Comparison of ENCODE assay signal across 9 mouse cellular contexts in genomic region chr15:82212752-82213063, GRCm38 (mm10). TPM values are rescaled to one million over a fixed set of nuclear protein-coding genes. Genes with fewer than 3 reads are reported as not detected.
DNase-seq lines count a peak whose midpoint lies in the region; ATAC-seq and TF ChIP-seq lines count a peak whose summit lies in the region.
"Had no signal": no experiment of that assay in that cellular context is flagged by ENCODE, and none has a peak within 500 bp of the region (broad histone marks: within the 10 kb centered on the region; RNA-seq: fewer than 3 reads in every experiment).

Gene Shisa8, minus strand, starts transcription at chr15:82212815.

- no peak for DNase-seq in frontal cortex, adult 2 months (ENCODE audit: extremely low spot score in 1 of 2, low spot score in 1 of 2)
- no peak for DNase-seq in frontal cortex, postnatal 10 days (ENCODE audit: low spot score in 2 of 2)
- DNase-seq in limb, embryonic 14.5 days (ENCODE audit: low spot score), result no peak
- DNase-seq in testis, postnatal 10 days (ENCODE audit: low spot score), result peak; percentile 70
- no peak for DNase-seq in right cerebral cortex, postnatal 10 days (ENCODE audit: low spot score in 2 of 2)
- no peak for DNase-seq in ovary, postnatal 10 days (ENCODE audit: low spot score)

- peaks cover 93% of the 10 kb centered on the region for H3K27me3 ChIP-seq in E14TG2a.4 (ENCODE audit: insufficient read depth, low read length)
- H3K27me3 ChIP-seq in embryonic facial prominence, embryonic 12.5 days, result peaks cover 95% of the 10 kb centered on the region
- peaks cover 83% of the 10 kb centered on the region for H3K27me3 ChIP-seq in limb, embryonic 14.5 days (ENCODE audit: control insufficient read depth, insufficient read depth, low read length)

- H3K9me3 ChIP-seq in E14TG2a.4 (ENCODE audit: low read length), result no peaks in the 10 kb centered on the region
- no peaks in the 10 kb centered on the region for H3K9me3 ChIP-seq in embryonic facial prominence, embryonic 12.5 days
- H3K9me3 ChIP-seq in limb, embryonic 14.5 days (ENCODE audit: control insufficient read depth, low read length), result no peaks in the 10 kb centered on the region

- ATAC-seq in embryonic facial prominence, embryonic 12.5 days (ENCODE audit: insufficient number of reproducible peaks, insufficient read depth, low FRiP score, low TSS enrichment), result no peak
- ATAC-seq in limb, embryonic 14.5 days (ENCODE audit: low FRiP score, low read depth), result peak; percentile 48; the same call in 1 of the 2 replicates

- H3K4me2 ChIP-seq in embryonic facial prominence, embryonic 12.5 days (replicated peaks), result peak within 1 kb of the TSS; percentile 85
- H3K4me2 ChIP-seq in limb, embryonic 14.5 days (replicated peaks; ENCODE audit: low read depth, low read length, severe bottlenecking), result peak within 1 kb of the TSS; percentile 88

- peaks cover 66% of the 10 kb centered on the region for H3K4me1 ChIP-seq in E14TG2a.4 (replicated peaks; ENCODE audit: low read depth, low read length)
- H3K4me1 ChIP-seq in embryonic facial prominence, embryonic 12.5 days, result peaks cover 31% of the 10 kb centered on the region
- peaks cover 17% of the 10 kb centered on the region; the same call in 1 of the 2 replicates for H3K4me1 ChIP-seq in limb, embryonic 14.5 days (ENCODE audit: control insufficient read depth, insufficient read depth, low read length)

- TF ChIP-seq POLR2A in limb, embryonic 14.5 days (IDR thresholded peaks at IDR 0.05; ENCODE audit: borderline replicate concordance, extremely low read depth, insufficient read depth, insufficient read length), result no peak

- peaks cover 7% of the 10 kb centered on the region; the same call in 1 of the 2 replicates for H3K36me3 ChIP-seq in E14TG2a.4 (ENCODE audit: insufficient read depth, low read length)
- no peaks in the 10 kb centered on the region for H3K36me3 ChIP-seq in embryonic facial prominence, embryonic 12.5 days
- no peaks in the 10 kb centered on the region for H3K36me3 ChIP-seq in limb, embryonic 14.5 days (ENCODE audit: control insufficient read depth, insufficient read depth, low read length)

- peak within 1 kb of the TSS; percentile 81 for H3K4me3 ChIP-seq in E14TG2a.4 (replicated peaks; ENCODE audit: low read length)
- peak within 1 kb of the TSS; percentile 41 for H3K4me3 ChIP-seq in embryonic facial prominence, embryonic 12.5 days
- peak within 1 kb of the TSS; percentile 46 for H3K4me3 ChIP-seq in limb, embryonic 14.5 days (replicated peaks; ENCODE audit: low read length)

- peak within 1 kb of the TSS; percentile 48 for H3K9ac ChIP-seq in embryonic facial prominence, embryonic 12.5 days
- peak within 1 kb of the TSS; percentile 50 for H3K9ac ChIP-seq in limb, embryonic 14.5 days (ENCODE audit: low read depth, low read length, severe bottlenecking)

- no peak within 1 kb of the TSS for H3K27ac ChIP-seq in embryonic facial prominence, embryonic 12.5 days
- no peak within 1 kb of the TSS for H3K27ac ChIP-seq in limb, embryonic 14.5 days (replicated peaks; ENCODE audit: low read depth, low read length)
- H3K27ac ChIP-seq: macrophage had no signal

- WGBS in embryonic facial prominence, embryonic 12.5 days, result 0% methylated on average over 14 of the region's 34 CpGs
- WGBS in limb, embryonic 14.5 days, result 0% methylated on average over 3 of the region's 34 CpGs

- TF ChIP-seq CTCF in E14TG2a.4 (conservative IDR thresholded peaks at IDR 0.05; ENCODE audit: low read length), result no peak

RNA-seq across cellular contexts. Expression of gene Shisa8, which starts in this region (rescaled TPM):
- 57.1 and 79.6 TPM in 2 replicates for polyA plus RNA-seq in frontal cortex, adult 2 months (2012; rRNA removed)
- polyA plus RNA-seq in embryonic facial prominence, embryonic 12.5 days (2016; fragmentation: Nextera tagmentation; extraction: Ambion mirVana), result 0.75 and 0.79 TPM in 2 replicates
- polyA plus RNA-seq in limb, embryonic 14.5 days (2012; rRNA removed), result 1.1 and 1.5 TPM in 2 replicates
- polyA plus RNA-seq in limb, embryonic 14.5 days (2014; fragmentation: Nextera tagmentation; extraction: Ambion mirVana), result 0.41 and 0.54 TPM in 2 replicates
- polyA plus RNA-seq: macrophage had no signal

Comparison
In these comparisons a context has a peak if more than half of its experiments do, and no peak if none do; other contexts are left out.
1. RNA of gene Shisa8 (polyA plus RNA-seq): 57.1 to 79.6 TPM in frontal cortex, adult 2 months; 0.41 to 1.5 TPM in limb, embryonic 14.5 days and 0.75 to 0.79 TPM in embryonic facial prominence, embryonic 12.5 days; every median in the first group is over 10 times any median in the second.
2. Peak in every context shown above with its lines, with median percentiles within 50 percentile points of each other: H3K4me3 ChIP-seq.